Mouse (Mus musculus): Measurements from ENCODE around the gene Enpp1.

DNA sequence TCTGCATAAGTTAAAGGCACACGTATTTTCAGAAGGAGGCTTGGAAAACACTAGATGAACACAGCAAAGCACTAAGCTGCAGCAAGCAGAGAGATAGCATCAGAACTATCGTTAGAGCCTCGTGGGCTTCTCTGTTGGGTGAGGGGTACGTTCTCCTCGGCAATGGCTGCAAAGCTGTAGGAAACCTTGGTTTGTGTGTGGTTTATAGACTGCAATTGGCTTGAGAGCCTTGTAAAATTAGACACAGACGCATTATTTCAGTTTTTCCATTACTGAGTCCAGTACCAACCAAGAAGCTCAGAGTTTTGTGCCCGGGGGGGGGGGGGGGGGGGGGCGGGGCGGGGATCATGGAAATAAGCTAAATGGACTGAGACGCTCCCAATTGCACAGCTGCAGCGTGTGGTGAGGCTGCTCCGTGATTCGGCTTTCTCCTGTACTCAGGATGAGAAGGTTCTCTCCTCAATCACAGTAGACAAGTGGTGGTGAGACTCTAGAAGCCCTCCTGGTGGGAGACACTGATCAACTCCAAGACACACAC, 31.1 kb upstream of the Enpp1 start:
- TF ChIP-seq CTCF (IDR thresholded peaks at IDR 0.05; ENCODE audit: borderline replicate concordance, control insufficient read depth, extremely low read depth, insufficient read depth, low read length, poor library complexity) (no peak), POLR2A (IDR thresholded peaks at IDR 0.05; ENCODE audit: control insufficient read depth, extremely low read depth, insufficient read depth, low read length, poor library complexity) (no peak)
